Mouse (Mus musculus) liver, adult (tissue): Measurements from ENCODE around the gene Rdm1.

Experiments used
- GATA4 ChIP-seq: IDR thresholded peaks from 2 replicates; pipeline ENCODE4 v1.6.1; 2014; ENCODE audit warnings: mild to moderate bottlenecking, low read length; ENCODE audit not compliant: insufficient replicate concordance

Gene Rdm1

DNA sequence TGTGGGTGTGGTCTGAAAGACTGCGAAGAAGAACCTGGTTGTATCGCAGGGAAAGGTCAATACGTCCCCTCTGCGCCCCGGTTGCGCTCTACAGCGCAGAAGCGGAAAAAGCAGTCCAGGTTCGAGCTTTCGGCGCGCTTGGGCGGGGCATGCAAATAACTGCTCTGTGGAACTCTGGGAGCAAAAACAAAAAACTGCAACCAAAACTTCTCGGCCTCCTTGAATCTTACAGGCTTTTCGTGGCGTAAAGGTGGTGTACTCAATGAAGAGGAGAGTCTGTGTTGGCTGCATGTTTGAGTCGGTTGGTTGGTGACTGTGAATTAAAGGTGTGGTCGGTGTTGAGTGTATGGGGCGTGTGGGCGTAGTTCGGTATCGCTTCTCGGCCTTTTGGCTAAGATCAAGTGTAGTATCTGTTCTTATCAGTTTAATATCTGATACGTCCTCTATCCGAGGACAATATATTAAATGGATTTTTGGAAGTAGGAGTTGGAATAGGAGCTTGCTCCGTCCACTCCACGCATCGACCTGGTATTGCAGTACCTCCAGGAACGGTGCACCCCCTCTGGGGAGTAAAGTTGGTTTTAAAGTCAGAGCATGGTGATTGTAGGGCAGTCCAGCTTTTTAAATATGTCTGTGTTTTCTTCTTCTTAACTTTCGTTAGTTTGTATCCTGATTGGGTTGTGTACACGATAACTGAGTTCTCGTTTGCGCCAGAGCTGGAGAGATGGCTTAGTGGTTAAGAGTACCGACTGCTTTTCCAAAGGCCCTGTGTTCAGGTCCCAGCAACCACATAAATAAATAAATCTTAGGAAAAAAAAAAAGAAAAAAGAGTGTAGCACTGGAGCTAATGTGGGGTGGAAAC is at the start of gene Rdm1:
Rdm1 (plus strand) TSS at position 201 of the 862 bp plus-strand sequence.
- TF ChIP-seq GATA4: no peak

DNA sequence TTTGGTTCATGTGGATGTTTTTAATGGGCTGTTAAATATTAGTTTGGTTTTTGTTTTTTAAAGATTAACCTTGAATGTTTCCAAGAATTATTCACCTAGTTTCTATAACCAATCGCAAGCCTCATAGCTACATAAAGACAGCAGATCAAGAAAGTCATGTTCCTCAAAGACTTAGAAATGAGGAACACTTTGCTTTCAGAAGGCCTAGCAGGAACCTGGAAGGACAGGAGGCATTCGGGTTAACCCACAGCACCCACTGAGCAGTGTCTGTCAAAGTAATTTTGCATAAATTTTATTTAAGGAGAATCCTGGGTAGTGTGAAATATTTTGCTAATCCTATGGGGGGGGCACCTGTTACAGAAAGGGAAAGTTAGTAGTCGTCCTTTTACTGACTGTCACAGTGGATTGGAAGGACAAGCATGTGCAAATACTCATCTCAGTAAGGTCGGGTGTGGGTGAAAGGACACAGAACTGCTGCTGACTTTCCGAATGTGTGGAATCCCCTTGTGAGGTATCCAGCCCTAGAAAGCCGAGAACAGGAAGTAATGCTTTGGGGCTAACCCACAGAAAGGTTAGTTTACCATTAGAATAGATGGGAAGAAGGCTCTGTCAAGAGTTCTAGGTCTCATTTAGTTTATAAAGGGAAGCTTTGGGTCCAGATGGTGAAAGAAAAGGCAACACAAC is 45.8 kb upstream of the Rdm1 start:
- no peak for TF ChIP-seq GATA4

DNA sequence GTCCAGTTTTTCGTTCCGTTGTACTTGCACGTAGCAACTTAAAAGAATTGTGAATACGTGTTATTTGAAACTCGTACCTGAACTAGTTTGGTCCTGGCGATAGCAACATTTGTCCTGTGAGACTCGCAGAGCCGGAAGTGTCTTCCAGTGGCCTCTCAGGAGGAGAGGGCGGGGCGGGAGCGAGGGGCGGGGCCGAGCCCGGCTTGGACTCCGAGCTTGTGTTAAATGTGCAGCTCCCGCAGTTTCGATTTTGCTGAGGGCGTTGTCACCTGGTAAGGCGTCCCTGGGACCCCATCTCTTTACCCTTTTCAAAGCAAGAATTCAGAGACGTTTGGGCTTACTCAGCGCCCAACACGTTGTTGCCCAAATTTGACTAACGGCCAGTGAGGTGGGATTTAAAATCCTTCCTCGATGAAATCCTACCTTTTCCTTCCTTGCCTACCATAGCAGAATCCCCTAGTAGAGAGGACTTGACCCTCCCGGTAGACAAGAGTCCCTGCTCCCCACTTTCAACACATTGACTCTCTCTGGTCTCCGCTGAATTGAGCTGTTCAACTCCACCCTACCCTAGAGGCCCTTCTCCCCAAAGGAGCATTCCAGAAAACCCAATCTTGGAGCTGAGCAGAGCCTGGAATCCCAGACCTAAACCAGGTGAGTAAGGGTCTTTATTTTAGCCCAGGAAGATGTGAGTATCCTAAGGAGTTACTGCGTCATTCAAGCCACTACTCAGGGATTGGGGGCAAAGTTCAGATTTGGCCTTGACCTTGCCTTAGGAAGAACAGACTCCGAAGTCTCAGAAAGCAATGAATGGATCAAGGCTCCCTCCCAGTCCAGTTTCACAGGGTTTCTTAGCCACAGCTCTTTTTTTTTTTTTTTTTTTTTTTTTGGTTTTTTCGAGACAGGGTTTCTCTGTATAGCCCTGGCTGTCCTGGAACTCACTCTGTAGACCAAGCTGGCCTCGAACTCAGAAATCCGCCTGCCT is 44.6 kb upstream of the Rdm1 start, which contains the start of gene Tmem106a:
Tmem106a (plus strand) TSS at position 189 of the 982 bp plus-strand sequence.
- TF ChIP-seq GATA4: no peak

DNA sequence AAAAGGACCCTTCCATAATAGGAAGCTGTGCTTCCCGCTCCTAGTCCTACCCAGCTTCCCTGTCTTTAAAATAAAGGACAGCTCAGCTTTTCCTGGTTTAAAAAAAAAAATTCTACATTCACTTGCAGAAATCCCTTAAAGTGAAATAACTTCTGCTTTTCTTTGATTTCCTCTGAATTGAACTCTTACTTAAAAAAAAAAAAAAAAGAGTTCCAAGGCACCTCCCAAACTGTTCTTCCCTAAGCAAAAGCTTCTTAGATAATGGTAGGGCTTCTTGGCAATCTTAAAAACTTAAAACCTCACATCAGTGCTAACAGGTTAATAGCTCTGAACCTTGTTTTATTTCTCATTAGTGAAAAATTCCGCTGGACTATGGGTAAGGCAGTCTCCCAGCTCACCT is 43.8 kb upstream of the Rdm1 start:
- no peak for TF ChIP-seq GATA4

DNA sequence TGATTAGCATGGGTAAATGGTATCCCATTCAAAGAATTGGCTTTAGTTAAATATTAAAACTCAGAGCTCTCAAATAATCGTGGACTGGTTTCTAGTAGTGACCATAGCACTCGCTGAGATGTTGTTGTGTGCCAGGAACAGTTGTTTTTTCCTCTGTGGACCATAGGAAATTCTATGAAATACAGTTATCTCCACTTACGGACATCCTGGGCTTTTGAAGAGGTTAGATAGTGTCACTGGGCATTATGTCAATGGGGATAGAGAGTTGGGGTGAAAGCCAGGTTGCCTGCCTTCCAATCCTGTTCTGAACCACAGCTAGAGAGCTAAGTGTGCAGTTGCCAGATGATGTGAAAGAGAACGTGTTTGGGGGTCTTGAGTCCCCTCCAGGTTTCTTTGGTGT is 41.2 kb upstream of the Rdm1 start:
- TF ChIP-seq GATA4: peak; percentile 92

DNA sequence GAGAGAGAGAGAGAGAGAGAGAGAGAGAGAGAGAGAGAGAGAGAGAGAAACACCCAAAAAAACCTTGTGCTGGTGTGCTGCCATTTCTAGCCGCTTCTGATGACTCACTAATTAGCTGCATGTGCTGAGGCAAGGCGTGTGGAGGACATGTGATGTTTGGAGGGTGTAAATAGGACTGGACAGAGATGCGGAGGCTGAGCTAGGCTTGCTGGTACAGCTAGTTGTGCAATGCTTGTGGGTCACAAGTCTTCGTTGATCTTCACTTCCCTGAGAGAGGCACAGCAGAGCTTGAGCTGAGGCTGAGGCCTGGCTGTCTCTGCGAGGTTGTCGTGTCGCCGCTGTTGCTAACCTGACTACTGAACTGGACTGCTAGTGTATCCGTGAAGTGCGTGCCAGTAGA is 39.3 kb upstream of the Rdm1 start:
- no peak for TF ChIP-seq GATA4

DNA sequence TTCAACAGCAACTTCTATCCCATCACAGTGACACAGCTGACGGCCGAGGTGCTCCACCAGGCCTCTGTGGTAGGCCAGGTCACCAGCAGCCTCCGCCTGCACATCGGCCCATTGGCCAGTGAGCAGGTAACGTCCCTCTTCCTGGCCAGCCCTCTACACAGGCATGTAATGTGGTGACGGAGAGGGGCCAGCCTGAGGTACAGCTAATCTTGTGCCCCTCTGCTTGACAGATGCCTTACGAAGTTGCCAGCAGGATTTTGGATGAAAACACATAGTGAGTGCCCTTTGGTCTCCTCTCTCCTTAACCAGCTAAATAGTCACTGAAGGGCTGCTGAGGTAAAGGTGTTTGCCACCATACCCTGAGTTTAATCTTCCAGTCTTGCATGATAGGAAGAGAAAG is 38.1 kb upstream of the Rdm1 start:
- TF ChIP-seq GATA4: no peak

DNA sequence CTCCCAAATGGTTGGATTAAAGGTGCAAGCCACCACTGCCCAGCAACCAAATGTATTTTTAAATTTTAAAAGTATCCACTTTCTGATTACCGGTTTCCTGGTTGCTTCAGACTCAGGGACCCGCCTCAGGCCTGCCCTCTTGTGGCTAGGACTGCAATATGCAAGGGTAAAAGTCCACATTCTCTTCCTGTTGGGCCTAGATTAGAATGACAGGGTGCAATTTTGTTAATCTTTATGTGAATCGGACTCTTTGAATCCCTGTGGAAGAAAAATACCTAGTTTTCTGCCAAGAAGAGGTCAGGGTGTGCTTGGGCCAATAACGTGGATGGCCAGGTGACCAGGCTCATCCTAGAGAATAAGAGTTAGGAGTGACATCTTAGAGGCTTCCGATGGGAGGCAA is 37.6 kb upstream of the Rdm1 start:
- no peak for TF ChIP-seq GATA4

DNA sequence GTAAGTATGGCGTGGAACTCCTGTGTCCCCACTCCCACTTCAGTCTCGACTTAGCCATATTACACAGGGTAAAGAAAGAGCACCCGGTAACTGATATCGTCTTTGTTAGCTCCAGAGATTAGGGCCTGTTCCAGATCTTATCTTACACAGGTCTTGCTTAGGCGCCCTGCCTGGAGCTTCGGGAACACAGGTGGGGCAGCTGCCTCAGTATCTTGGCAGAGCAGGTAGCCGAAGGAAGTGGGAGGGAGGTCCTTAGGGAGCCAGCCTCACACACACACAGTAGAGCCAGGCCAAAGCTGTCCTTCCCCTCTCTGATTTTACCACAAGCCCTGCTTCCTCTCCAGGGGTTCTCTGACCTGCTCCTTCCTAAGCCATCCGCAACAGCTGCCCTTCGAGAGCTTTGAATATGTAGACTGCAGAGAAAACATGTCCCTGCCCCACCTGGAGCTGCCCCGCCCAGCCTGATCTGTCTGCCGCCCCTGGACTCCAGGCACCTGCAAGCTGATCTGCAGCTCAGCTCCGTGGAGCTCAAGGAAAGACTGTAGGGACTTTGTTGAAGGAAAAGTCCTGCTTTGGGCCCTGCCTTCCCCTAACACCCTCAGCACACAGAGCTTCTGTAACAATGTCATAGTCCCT is 36.9 kb upstream of the Rdm1 start:
- no peak for TF ChIP-seq GATA4

DNA sequence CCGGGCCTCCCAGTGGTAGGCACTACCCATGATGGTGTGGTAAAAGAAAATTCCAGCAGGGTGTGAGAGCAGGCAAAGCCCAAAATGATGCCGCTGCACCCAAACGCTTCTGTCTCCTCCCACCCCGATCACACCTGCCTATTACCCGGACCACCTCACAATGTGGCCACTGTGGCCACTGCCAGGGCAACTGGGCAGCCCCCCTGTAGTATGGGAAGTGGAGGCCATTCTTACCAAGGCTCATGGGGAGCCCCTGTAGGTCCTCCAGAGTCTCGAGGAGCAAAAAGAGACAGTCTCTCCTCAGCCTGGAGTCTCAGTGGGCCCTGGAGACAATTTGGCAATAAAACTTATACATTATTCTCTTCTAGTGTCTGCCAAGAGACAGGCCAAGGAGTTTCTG is 27.8 kb upstream of the Rdm1 start, which contains the start of gene Gm11634:
Gm11634 (minus strand) TSS at position 101 of the 400 bp plus-strand sequence.
- no peak for TF ChIP-seq GATA4

DNA sequence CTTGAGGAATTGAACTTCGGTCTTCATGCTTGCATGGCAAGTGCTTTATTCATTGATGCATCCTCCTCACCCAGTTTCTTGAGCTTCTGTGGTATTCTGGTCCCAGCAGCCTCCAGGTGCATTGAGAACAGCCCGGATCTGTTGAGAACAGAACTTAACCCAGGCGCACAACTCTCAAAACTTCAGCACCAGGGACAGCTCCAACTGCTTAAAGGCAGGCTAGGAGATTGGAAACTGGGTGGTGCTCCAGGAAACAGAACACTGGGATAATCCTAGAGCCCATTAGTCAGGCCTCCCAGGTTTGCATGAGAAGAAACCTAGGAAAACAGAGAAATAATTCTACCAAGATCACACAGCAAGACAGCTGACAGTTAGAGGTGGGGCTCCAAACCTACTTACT is 24.5 kb upstream of the Rdm1 start:
- TF ChIP-seq GATA4: no peak

DNA sequence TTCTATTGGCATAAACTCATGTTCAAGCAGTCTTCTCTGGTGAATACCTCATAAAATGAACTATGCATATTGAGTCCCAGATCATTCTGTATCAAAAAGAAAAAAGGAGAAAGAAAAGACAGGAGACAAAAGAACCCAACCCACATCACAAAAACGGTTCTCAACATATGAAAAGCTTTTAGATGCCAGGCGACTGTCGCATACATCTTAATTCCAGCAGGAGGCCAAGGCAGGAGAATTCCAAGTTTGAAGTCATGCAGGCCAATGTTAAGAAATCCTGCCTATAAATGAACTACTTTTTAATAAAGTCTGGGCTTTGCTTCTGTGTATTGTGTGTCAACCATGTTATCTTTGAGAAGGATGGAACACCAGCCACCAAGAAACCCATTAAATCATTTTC is 22.9 kb upstream of the Rdm1 start:
- TF ChIP-seq GATA4: no peak

DNA sequence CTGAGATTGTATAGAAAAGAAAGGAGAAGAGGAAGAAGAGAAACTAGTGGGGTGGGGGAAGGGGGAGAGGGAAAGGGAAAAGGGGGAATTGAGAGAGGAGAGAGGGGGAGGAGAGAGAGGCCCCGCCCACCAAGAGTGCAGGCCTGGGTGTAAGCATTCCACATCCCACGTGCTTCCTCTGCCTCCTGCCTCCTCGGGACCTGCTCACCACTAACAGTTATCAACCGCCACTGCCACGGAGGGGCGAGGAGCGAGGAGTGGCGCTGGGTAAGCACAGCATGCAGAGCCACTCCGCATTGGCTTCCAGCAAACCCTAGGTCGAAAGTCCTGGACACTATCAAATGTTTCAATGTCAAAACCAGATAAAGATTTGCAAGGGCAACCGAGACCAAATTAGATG is 16.6 kb upstream of the Rdm1 start:
- no peak for TF ChIP-seq GATA4

DNA sequence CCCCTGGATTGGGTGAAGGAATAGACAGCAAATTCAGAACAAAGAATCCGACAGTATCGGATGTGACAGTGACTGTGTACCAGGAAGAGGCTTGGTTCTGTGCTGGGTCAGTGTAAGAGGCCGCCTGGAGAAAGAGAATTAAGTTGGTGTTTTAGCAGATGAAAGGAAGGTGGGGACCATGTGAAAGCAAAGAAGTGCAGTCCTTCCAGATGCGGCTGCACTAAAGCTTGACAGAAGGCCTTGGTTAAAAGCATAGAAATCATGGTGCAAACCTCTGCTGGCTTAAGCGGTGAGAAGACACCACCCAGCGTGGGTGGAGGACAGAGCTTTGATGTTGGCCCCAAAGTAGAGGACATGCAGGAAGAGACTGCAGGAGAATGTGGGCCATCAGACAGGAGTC is 13.4 kb upstream of the Rdm1 start:
- TF ChIP-seq GATA4: no peak

DNA sequence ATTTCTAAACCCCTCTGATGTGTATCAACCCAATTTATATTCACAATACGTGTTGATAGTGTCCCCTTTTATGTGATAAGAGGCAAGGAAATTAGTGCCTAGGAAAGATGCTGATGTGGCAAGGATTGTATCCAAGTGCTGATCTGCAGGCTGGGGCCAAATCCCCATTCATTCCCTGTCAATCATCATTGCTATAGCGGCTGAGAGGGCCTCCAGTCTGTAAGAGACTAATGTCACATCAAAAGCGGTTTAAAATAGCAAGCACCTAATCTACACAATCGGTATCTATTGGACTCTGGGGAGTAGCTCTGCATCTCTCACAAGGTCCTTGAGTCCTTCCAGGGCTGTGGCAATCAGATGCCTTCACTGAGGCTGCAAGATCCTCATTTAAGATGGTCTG is 12.9 kb upstream of the Rdm1 start:
- TF ChIP-seq GATA4: no peak

DNA sequence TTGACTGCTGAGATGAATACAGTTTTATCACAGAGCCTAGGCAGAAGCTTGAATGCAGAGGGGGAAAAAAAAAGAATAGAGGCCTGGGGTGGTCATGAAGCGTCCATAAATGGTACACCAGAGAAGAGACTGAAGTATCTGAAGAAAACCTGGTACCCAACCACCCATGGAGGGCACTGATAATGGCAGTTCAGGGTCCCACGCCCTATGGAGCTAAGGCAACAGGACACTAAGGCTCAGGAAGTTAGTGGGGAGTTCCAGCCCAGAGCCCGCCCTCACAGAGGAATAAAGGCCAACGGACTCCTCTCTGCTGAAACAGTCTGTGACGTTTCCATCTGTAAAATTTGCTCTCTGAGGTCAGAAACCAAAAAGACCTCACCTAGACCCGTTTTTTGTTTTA is 11.6 kb upstream of the Rdm1 start:
- TF ChIP-seq GATA4: no peak
